Mouse (Mus musculus) c-Kit-positive CD71-negative TER-119-negative erythroid progenitor cells, embryonic 14.5 days (primary cell): ENCODE measurements around the gene Wnt7b.

Experiments
- DNase-seq: peaks from one replicate; pipeline ENCODE4 v3.0.0-alpha.2; 2013; ENCODE audit warnings: low read depth

The Wnt7b gene

DNA sequence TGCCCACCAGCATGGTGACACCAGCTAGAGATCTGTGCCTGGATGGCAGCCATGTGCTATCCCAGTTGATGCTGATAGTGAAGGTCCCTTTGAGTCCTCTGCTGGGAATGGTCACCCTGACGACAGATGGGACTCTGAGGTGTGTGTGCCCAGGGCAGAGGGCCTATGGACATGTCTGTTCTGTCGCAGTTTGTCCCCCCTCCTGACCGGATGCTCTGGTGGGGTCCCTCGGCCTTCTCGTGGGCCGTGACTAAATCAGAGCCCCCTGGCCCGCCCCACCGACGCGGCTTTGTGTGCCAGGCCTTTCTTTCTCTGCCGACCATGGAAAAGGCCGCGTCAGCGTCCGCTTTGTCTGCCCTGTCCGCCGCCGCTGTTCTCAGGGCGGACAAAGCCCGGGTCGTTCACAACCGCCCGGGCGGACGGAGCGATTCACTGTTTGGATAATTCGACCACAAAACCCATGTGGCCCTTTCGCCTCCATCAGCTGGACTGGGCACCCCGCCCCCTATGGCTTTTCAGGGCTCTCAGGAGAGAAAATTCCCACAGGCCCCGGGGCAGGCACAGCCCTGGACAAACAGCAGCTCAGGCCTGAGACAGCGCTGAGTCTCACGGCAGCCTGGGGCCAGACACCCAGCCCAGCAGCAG lies 74.8 kb downstream of the Wnt7b start:
- no peak for DNase-seq

DNA sequence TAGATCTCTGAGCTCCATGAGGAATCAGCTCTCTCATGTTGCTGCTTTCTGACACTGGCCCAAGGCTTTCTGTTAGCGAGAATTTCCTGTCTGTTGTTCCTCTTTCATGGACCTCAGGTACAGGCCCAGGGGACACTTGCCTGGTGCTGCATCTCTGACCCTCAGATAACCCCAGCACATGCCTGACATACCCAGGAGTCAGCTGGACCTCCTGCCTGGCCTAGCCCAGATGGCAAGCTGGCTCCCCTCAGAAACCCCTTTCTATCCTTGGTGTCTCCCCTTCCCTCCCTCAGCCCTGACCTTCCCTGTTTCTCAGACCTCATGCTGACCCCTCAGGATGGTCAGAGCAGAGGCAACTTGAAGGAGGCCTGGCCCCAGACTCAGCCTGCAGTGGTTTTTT lies 75.6 kb downstream of the Wnt7b start:
- no peak for DNase-seq

DNA sequence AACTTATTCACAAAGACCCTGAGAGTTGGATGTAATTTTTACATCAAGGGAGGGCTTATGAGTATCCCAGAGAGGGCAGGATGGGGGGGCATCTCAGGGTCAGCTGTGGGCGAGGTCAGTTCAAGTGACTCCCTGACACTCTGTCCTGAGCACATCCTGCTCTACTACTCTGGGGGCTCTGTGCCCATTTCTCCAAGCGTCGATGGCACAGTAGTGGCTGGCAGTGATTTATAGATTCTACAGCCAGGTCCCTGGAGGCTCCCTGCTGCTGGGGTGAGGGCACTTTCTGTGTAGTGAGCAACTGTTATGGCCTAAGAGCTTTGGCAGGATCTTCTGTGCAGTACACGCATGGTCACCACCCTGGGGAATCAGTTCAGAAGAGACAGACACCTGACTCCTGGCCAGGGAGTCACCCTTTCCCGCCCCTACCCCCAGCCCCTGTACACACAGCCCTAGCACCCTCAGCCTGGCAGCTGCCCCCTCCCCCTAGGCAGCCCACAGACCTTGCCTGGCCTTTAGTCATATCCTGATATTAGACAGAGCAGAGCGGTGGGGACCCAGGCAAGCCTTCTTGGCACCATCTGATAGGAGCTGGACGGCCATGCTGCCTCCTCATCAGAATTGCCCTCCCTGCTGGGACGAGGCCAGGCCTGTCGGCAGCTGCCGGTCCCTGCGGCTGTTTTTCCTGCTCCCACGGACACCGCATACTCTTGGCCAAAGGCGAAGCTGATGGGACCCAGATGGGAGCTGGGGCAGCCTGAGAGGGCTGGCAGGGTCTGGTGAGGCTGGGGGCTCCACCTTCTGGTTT lies 77.0 kb downstream of the Wnt7b start:
- DNase-seq, result no peak

DNA sequence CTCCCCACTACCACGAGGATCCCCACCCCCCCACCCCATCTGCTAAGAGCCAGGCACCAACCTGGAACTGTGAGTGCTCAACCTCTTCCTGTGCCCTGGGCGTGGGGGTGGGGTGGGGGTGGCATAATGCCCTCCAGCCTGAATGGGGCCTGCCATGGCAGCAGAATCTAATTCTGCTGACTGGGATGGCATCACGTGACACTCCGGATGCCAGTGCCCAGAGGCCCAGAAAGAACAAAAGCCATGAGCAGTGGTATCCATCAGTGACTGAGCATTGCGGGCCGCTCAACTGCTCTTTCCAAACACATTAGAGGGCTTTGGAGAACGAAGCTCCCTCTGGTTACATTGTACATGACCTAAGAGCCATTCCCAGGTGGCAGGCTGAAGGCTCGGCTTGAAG lies 79.1 kb downstream of the Wnt7b start, which contains the start of gene 7530416G11Rik:
Gene 7530416G11Rik (minus strand): TSS at position 101 of the 400 bp plus-strand sequence.
- no peak for DNase-seq

DNA sequence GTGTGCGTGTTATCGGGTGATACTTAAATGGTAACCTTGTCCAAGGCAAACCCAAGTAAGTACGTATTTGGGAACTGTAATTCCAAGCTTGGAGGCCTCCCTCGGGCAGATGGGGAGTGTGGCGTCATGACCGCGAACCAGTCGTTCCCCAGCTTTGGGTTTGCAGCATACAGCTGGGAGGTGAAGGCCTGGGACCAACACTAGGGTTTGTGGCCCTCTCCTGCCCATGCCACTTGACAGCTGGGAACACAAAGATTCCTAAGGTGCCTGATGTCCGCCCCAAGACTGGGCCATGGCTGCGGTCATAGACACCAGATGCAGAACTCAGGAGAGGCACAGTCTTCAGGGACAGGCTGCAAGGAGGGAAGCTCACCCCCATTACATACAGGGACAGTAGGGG lies 82.0 kb downstream of the Wnt7b start:
- DNase-seq, result no peak

DNA sequence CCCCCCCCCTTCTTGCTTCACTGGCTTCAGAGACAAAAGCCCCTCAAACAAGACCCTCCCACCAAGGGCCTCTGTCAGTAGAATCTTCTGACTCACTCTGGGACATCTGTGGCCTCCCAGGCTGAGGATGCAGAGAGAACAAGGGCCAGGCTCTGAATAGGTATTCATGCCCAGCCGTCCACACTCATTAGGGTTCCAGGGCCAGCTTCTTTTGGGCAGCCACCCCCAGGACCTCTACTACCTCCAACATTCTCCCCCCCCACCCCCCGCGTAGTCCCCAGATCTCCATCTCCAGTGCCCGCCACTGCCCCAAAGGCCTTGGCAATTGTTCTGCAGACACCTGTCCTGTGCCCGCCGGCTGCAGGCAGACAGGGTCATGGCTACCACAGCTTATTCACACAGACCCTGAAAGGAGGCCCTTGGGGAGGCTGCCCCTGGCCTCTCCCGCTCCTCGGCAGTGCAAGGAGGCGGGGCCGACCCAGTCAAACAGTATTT lies 84.2 kb downstream of the Wnt7b start:
- no peak for DNase-seq

DNA sequence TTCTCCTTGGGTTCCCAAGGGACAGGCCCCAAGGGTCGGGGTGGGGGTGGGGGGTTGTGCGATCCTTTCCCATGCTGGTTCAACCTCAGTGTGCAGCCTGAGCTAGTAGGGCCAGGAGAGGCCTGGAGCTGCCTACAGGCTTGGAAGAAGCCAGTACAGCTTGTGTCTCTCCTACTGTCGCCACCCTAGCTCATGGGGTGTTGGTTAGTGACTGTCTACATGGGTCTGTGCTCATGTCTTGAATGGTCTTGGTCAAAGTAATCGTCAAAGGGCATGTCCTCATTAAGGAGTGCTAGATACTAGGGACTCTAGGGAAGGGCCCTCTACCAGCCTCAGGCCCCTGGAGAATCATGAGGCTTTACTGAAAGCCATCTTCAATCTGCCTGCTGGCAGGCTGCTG lies 84.7 kb downstream of the Wnt7b start:
- no peak for DNase-seq

DNA sequence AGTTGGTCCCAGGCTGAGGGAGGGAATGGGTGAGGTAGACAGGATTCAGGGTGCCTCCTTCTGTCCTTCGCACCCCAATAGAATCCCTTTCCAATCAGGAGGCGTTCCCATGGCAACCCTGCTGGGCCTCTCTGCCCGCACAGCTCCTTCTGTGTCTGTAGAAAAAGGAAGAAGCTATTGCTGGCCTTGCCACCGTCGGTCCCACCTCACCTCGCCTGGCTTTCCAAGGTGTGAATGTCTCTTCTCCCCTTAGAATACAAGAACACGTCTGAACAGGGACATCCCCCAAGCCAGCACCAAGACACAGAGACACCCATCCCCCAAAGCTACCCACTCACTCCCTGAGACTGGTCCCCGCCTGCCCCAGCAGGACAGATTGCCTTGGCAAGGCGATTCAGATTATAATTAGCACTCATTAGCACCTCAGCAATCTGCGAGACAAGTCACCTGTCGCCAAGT lies 88.1 kb downstream of the Wnt7b start:
- no peak for DNase-seq

DNA sequence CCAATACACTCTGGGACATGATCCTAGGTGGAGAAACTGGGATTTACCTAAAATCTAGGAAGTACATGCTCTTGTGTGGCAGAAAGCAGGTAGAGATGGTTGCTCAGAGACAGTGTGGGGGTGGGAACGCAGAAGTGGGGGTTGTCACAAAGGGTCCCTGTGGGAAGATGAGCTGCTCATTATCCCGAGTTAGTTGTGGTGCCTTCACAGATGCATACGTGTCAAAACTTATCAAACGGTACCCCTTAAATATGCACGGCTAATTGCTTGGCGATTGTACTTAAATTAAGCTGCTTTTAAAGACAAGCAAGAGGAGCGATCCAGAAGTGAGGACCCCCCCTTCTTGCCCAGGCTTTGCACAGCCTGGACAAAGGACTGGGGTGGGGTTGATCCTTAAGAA lies 92.5 kb downstream of the Wnt7b start:
- no peak for DNase-seq

DNA sequence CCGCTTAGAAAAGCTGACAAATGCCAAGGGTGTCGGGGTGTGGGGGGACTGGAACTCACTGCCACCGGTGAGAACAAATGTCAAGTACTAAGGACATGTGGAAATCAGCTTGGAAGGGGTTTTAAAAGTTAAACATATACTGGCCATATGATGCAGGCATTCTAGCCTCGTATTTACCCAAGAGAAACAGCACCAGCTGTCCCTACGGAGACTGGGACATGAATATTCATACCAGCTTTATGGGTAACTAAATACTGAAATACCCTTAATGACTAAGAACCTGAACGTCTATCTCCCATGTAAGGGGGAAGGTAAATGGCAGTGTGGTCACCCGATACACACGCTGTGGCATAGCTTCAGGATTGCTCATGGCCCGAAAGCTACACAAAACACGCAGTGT lies 93.4 kb downstream of the Wnt7b start:
- no peak for DNase-seq
